Mouse (Mus musculus): ENCODE measurements around the gene Dnase2b. TPM values are rescaled to one million over a fixed set of nuclear protein-coding genes. Genes with fewer than 3 reads are reported as not detected.

Dnase2b gene
- polyA plus RNA-seq, 1 experiment, result not detected

GRCm38 (mm10) chr3:146567884-146568530 lies 47.4 kb downstream of the Dnase2b start:
- DNase-seq (ENCODE audit: low read depth), result no peak
- no peak for TF ChIP-seq CTCF (IDR thresholded peaks at IDR 0.05; ENCODE audit: borderline replicate concordance, extremely low read depth, insufficient read depth, insufficient read length)
- no peak for TF ChIP-seq POLR2A (IDR thresholded peaks at IDR 0.05; ENCODE audit: borderline replicate concordance, extremely low read depth, insufficient read depth, insufficient read length, poor library complexity, severe bottlenecking)

- DNase-seq (ENCODE audit: low read depth), result no peak
- TF ChIP-seq POLR2A (IDR thresholded peaks at IDR 0.05; ENCODE audit: borderline replicate concordance, extremely low read depth, insufficient read depth, insufficient read length, poor library complexity, severe bottlenecking) (no peak), CTCF (IDR thresholded peaks at IDR 0.05; ENCODE audit: borderline replicate concordance, extremely low read depth, insufficient read depth, insufficient read length) (no peak)
Measured at GRCm38 (mm10) chr3:146567366-146567765, 48.0 kb downstream of the Dnase2b start.

GRCm38 (mm10) chr3:146565065-146565411 lies 50.4 kb downstream of the Dnase2b start:
- TF ChIP-seq CTCF (IDR thresholded peaks at IDR 0.05; ENCODE audit: borderline replicate concordance, extremely low read depth, insufficient read depth, insufficient read length), result no peak
- no peak for TF ChIP-seq POLR2A (IDR thresholded peaks at IDR 0.05; ENCODE audit: borderline replicate concordance, extremely low read depth, insufficient read depth, insufficient read length, poor library complexity, severe bottlenecking)
- peak; percentile 9 for DNase-seq (ENCODE audit: low read depth)

- DNase-seq (ENCODE audit: low read depth), result peak; percentile 91
- TF ChIP-seq CTCF (IDR thresholded peaks at IDR 0.05; ENCODE audit: borderline replicate concordance, extremely low read depth, insufficient read depth, insufficient read length) (peak; percentile 76), POLR2A (IDR thresholded peaks at IDR 0.05; ENCODE audit: borderline replicate concordance, extremely low read depth, insufficient read depth, insufficient read length, poor library complexity, severe bottlenecking) (no peak)
Measured at GRCm38 (mm10) chr3:146564268-146565064, 50.9 kb downstream of the Dnase2b start.

- no peak for DNase-seq (ENCODE audit: low read depth)
- TF ChIP-seq CTCF (IDR thresholded peaks at IDR 0.05; ENCODE audit: borderline replicate concordance, extremely low read depth, insufficient read depth, insufficient read length) (no peak), POLR2A (IDR thresholded peaks at IDR 0.05; ENCODE audit: borderline replicate concordance, extremely low read depth, insufficient read depth, insufficient read length, poor library complexity, severe bottlenecking) (no peak)
Measured at GRCm38 (mm10) chr3:146562936-146563335, 52.5 kb downstream of the Dnase2b start.

GRCm38 (mm10) chr3:146557507-146557906 lies 57.9 kb downstream of the Dnase2b start:
- TF ChIP-seq CTCF (IDR thresholded peaks at IDR 0.05; ENCODE audit: borderline replicate concordance, extremely low read depth, insufficient read depth, insufficient read length), result no peak
- TF ChIP-seq POLR2A (IDR thresholded peaks at IDR 0.05; ENCODE audit: borderline replicate concordance, extremely low read depth, insufficient read depth, insufficient read length, poor library complexity, severe bottlenecking), result no peak

GRCm38 (mm10) chr3:146556567-146556966 lies 58.8 kb downstream of the Dnase2b start:
- no peak for DNase-seq (ENCODE audit: low read depth)
- TF ChIP-seq CTCF (IDR thresholded peaks at IDR 0.05; ENCODE audit: borderline replicate concordance, extremely low read depth, insufficient read depth, insufficient read length) (no peak), POLR2A (IDR thresholded peaks at IDR 0.05; ENCODE audit: borderline replicate concordance, extremely low read depth, insufficient read depth, insufficient read length, poor library complexity, severe bottlenecking) (no peak)

More at GRCm38 (mm10) chr3:146557507-146557906, 57.9 kb downstream of the Dnase2b start:
- DNase-seq (ENCODE audit: low read depth), result no peak

- DNase-seq (ENCODE audit: low read depth), result no peak
- no peak for TF ChIP-seq POLR2A (IDR thresholded peaks at IDR 0.05; ENCODE audit: borderline replicate concordance, extremely low read depth, insufficient read depth, insufficient read length, poor library complexity, severe bottlenecking)
- TF ChIP-seq CTCF (IDR thresholded peaks at IDR 0.05; ENCODE audit: borderline replicate concordance, extremely low read depth, insufficient read depth, insufficient read length), result no peak
Measured at GRCm38 (mm10) chr3:146554816-146555215, 60.6 kb downstream of the Dnase2b start.

- DNase-seq (ENCODE audit: low read depth), result no peak
- TF ChIP-seq POLR2A (IDR thresholded peaks at IDR 0.05; ENCODE audit: borderline replicate concordance, extremely low read depth, insufficient read depth, insufficient read length, poor library complexity, severe bottlenecking) (no peak), CTCF (IDR thresholded peaks at IDR 0.05; ENCODE audit: borderline replicate concordance, extremely low read depth, insufficient read depth, insufficient read length) (no peak)
Measured at GRCm38 (mm10) chr3:146543632-146544031, 71.8 kb downstream of the Dnase2b start.

GRCm38 (mm10) chr3:146540521-146541273 lies 74.7 kb downstream of the Dnase2b start:
- DNase-seq (ENCODE audit: low read depth), result no peak
- TF ChIP-seq CTCF (IDR thresholded peaks at IDR 0.05; ENCODE audit: borderline replicate concordance, extremely low read depth, insufficient read depth, insufficient read length) (no peak), POLR2A (IDR thresholded peaks at IDR 0.05; ENCODE audit: borderline replicate concordance, extremely low read depth, insufficient read depth, insufficient read length, poor library complexity, severe bottlenecking) (no peak)

- DNase-seq (ENCODE audit: low read depth), result no peak
- no peak for TF ChIP-seq CTCF (IDR thresholded peaks at IDR 0.05; ENCODE audit: borderline replicate concordance, extremely low read depth, insufficient read depth, insufficient read length)
- no peak for TF ChIP-seq POLR2A (IDR thresholded peaks at IDR 0.05; ENCODE audit: borderline replicate concordance, extremely low read depth, insufficient read depth, insufficient read length, poor library complexity, severe bottlenecking)
Measured at GRCm38 (mm10) chr3:146534986-146535385, 80.4 kb downstream of the Dnase2b start.

Other genes starting within 250 kb of the Dnase2b start
- gene Ssx2ip, start 211.0 kb downstream of the Dnase2b start, polyA plus RNA-seq (2012; rRNA removed), result 9.5 and 12.2 TPM in 2 replicates
- gene Ctbs, start 165.8 kb downstream of the Dnase2b start, polyA plus RNA-seq (2012; rRNA removed), result 1.8 and 2.4 TPM in 2 replicates
- 6.7 and 8.6 TPM in 2 replicates for gene Spata1, start 115.8 kb downstream of the Dnase2b start, polyA plus RNA-seq (2012; rRNA removed)
- 157 and 185 TPM in 2 replicates for gene Gng5, start 115.8 kb downstream of the Dnase2b start, polyA plus RNA-seq (2012; rRNA removed)
- gene Rpf1, start 94.2 kb downstream of the Dnase2b start, polyA plus RNA-seq (2012; rRNA removed), result 33.3 and 38.0 TPM in 2 replicates
- gene Uox, start 45.2 kb downstream of the Dnase2b start, polyA plus RNA-seq (2012; rRNA removed), result not detected in 2 replicates
- gene 4930503B20Rik, start 35.7 kb upstream of the Dnase2b start, polyA plus RNA-seq (2012; rRNA removed), result 0.08 TPM in 1 of 2 replicates, not detected in the other
- gene Samd13, start 70.0 kb upstream of the Dnase2b start, polyA plus RNA-seq (2012; rRNA removed), result 0.26 TPM in 1 of 2 replicates, not detected in the other
- 101 and 129 TPM in 2 replicates for gene Prkacb, start 197.4 kb upstream of the Dnase2b start, polyA plus RNA-seq (2012; rRNA removed)
- 7.1 and 9.3 TPM in 2 replicates for gene Ttll7, start 236.8 kb upstream of the Dnase2b start, polyA plus RNA-seq (2012; rRNA removed)